Mouse (Mus musculus): ENCODE measurements around the gene Fbn1. TPM values are rescaled to one million over a fixed set of nuclear protein-coding genes. Genes with fewer than 3 reads are reported as not detected.
A peak's percentile ranks its signal among the peaks of the same experiment; 100 is the strongest.

Gene Fbn1
- polyA plus RNA-seq, 1 experiment from 2014 or later, result 20.8 TPM

DNA sequence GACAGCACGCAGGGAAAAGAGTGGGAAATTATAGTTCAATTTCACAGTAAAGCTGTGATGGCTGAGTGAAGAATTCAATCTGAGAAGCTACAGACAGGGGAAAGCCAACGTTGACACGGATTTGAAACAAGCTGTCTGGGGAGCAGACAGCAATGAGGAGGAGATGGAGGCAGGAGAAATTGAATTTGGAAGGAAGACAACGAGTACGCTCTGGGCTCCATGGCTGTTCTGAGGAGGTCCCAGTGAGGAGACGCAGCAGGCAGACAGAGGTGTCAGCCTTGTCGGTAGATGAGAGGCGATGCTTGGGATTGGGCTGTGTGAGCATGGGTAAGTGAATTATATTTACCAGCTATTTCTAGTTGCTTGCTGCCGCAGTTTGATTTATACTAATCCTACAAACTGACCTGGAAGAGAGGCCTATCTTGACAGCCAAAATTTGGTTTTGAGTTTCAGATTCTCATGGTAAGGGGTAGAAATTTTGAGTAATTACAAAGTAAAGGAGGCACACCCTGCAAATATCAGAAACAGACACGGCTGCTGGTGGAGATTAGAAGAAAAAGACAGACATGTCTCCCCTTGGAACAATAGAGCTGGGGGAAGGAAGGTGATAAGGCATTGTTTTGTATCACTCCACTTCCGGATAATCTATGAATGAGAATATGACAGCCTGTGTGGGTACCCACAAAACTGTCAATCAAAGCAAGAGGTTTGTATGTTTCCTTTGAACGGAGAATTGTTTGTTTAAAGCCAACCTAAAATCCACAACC, 7.7 kb upstream of the Fbn1 start:
- Histone ChIP-seq H3K9me3 (no peaks in the 10 kb centered on the region), H3K36me3 (no peaks in the 10 kb centered on the region), H3K27ac (no peak overlapping the region), H3K27me3 (replicated peaks) (no peaks in the 10 kb centered on the region), H3K4me1 (replicated peaks) (no peaks in the 10 kb centered on the region), H3K9ac (no peak overlapping the region), H3K4me3 (replicated peaks) (no peak overlapping the region), H3K4me2 (replicated peaks) (no peak overlapping the region)
- 66% methylated on average over 12 of the region's 12 CpGs for WGBS
- no peak for ATAC-seq

DNA sequence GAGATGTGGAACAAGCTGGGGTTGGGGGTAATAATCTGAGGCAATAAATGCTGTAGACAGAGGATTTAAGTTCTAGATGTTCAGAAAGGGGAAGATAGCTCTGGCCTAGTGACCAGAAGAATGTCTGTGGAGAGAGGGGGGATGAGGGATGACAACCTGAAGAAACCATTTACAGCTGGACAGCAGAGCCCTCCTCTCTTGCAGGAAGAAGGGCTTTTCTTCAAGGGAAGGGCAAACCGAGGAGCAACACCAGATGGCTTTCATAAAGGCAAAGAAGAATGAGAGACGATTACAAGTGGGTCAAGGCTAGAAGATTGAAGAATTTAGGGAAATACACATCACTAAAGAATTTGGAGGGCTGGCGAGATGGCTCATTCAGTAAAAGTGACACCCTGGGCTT, 6.6 kb upstream of the Fbn1 start:
- no peak for ATAC-seq
- H3K4me2 ChIP-seq (replicated peaks), result no peak overlapping the region
- 52% methylated on average over 3 of the region's 3 CpGs for WGBS

DNA sequence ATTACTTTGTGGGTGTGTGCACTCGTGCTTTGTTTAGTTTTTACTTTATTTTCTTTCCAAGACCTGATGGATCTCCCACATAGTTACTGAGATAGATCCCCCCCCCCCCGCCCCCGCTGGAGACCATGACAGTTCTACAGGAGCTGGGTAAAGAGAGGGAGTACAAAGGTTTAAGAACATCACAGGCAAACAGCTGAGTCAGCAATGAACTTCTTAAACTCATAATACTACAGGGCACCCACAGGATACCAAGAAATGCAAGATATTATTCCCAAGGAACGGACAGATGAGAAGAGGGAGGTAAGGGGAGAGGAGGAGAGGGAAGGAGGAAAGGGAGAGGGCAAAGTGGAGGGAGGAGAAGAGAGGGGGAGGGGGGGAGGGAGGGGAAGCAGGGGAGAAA, 4.8 kb upstream of the Fbn1 start:
- Histone ChIP-seq H3K4me2 (replicated peaks) (no peak overlapping the region), H3K9me3 (no peaks in the 10 kb centered on the region), H3K4me3 (replicated peaks) (no peak overlapping the region), H3K27me3 (replicated peaks) (no peaks in the 10 kb centered on the region), H3K36me3 (no peaks in the 10 kb centered on the region), H3K9ac (no peak overlapping the region), H3K4me1 (replicated peaks) (no peaks in the 10 kb centered on the region), H3K27ac (no peak overlapping the region)
- WGBS, result 76% methylated on average over 4 of the region's 4 CpGs
- no peak for ATAC-seq

More for the DNA sequence above, 6.6 kb upstream of the Fbn1 start:
- Histone ChIP-seq H3K36me3 (no peaks in the 10 kb centered on the region), H3K9me3 (no peaks in the 10 kb centered on the region), H3K4me1 (replicated peaks) (no peaks in the 10 kb centered on the region), H3K4me3 (replicated peaks) (no peak overlapping the region), H3K27ac (no peak overlapping the region), H3K27me3 (replicated peaks) (no peaks in the 10 kb centered on the region), H3K9ac (no peak overlapping the region)

DNA sequence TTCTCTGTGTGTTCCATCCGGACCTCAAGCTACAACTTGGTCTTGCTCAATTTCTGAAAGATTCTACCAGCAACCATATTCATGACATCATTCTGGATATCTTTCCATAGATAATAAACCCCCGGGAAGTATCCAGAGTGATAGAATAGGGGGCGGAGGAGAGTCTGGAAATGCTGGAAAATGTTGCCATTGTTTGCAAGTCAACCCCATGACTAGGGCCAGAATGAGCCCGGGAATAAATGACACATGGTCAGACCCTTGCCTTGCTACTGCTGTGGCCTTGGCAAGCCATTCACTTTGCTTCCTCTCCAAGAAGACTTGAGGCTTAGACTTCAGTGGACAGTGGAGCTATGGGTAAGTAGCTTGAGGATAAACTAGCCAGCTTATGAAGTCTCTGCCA, 4.1 kb upstream of the Fbn1 start:
- H3K36me3 ChIP-seq, result no peaks in the 10 kb centered on the region
- no peak for ATAC-seq

DNA sequence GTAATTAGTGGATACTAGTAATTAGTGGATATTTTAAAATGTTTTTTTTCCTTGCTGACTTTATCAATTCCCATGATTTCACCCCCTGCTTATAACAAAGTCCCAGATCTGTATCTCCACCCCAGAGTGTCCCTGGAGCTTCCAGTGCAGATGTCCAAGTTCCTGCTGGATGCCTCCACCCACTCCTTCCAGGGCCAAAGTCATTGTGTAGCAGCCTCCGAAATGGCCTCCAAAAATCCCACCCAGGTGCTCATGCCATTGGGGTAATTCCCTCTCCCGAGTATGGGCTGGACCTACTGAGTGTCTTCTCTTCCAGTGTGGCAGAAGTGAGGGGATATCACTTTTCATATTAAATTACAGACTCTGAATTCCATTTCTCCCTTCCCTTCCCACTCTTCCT, 3.0 kb upstream of the Fbn1 start:
- Histone ChIP-seq H3K27me3 (replicated peaks) (peaks cover 14% of the 10 kb centered on the region), H3K36me3 (no peaks in the 10 kb centered on the region), H3K9ac (no peak overlapping the region), H3K4me1 (replicated peaks) (peaks cover 9% of the 10 kb centered on the region; the same call in 1 of the 2 replicates), H3K4me2 (replicated peaks) (no peak overlapping the region), H3K9me3 (no peaks in the 10 kb centered on the region), H3K4me3 (replicated peaks) (no peak overlapping the region), H3K27ac (no peak overlapping the region)
- no peak for ATAC-seq
- 78% methylated on average over 2 of the region's 2 CpGs for WGBS

More for the DNA sequence above, 4.1 kb upstream of the Fbn1 start:
- Histone ChIP-seq H3K27me3 (replicated peaks) (peaks cover 4% of the 10 kb centered on the region), H3K27ac (no peak overlapping the region), H3K4me1 (replicated peaks) (peaks cover 2% of the 10 kb centered on the region; the same call in 1 of the 2 replicates), H3K4me2 (replicated peaks) (no peak overlapping the region), H3K4me3 (replicated peaks) (no peak overlapping the region), H3K9ac (no peak overlapping the region), H3K9me3 (no peaks in the 10 kb centered on the region)
- WGBS, result 81% methylated on average over 4 of the region's 4 CpGs

DNA sequence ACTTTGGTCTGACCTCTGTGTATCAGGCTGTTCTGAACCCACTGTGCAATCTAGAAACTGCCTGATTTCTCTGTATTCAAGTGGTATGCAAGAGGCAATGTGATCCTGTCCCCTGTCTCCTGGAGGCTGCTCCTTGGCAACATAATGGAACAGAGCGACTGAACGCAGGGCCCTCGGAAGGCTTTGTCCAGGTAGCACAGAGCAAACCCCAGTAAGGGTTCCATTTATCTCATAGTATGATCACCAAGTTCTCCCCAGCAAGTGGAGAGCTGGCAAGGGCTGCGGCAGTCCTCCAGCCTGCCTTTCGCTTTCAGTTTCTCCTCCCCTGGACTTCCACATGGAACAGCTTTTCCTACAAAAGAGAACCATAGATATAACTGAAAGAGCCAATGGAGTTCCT, 588 bp upstream of the Fbn1 start:
- Histone ChIP-seq H3K36me3 (no peaks in the 10 kb centered on the region), H3K9me3 (no peaks in the 10 kb centered on the region), H3K27ac (no peak overlapping the region), H3K4me1 (replicated peaks) (peaks cover 9% of the 10 kb centered on the region; the same call in 1 of the 2 replicates), H3K9ac (no peak overlapping the region), H3K27me3 (replicated peaks) (peaks cover 23% of the 10 kb centered on the region), H3K4me3 (replicated peaks) (no peak overlapping the region), H3K4me2 (replicated peaks) (no peak overlapping the region)
- 92% methylated on average over 5 of the region's 5 CpGs for WGBS
- ATAC-seq, result no peak

DNA sequence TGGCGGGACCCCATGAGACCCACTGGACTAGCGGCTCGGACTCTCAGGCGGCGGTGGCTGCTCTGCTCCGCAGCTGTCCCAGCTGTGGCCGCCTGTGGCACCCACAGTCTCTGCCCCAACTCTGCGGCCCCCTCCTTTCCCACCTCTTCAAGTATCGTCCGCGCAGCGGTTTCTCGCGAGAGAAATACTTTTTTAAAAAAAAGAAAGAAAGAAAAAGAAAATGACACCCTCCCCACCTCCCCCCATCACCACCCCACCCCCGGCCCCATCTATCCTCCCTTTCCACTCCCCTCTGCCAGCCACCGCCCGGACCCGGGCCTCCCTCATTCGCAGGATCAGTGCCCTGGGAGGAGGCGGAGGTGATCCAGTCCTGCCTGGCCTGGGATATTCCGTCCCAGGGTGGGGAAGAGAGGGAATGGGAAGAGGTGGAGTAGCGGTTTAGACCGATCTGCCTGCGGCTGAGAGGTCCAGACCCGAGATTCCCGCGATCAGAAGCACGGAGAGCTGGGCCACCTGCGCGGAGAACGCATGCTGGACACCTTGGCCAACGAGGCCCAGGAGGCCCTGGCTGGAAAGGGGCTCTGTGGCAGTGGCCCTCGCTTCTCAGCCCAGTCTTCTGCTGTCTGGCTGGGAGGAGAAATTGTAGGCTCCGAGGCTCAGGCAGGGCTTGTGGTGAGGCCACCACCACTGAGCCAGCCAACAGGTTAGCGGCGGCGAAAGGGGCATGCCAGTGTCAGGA, 1.3 kb downstream of the Fbn1 start:
- Histone ChIP-seq H3K9ac (peak overlapping the region; percentile 73), H3K4me3 (replicated peaks) (peak overlapping the region; percentile 72), H3K4me1 (replicated peaks) (peaks cover 9% of the 10 kb centered on the region; the same call in 1 of the 2 replicates), H3K36me3 (no peaks in the 10 kb centered on the region), H3K27me3 (replicated peaks) (peaks cover 23% of the 10 kb centered on the region), H3K9me3 (no peaks in the 10 kb centered on the region), H3K27ac (peak overlapping the region; percentile 92), H3K4me2 (replicated peaks) (peak overlapping the region; percentile 79)
- 2% methylated on average over 37 of the region's 37 CpGs for WGBS
- ATAC-seq, result peak; percentile 88

DNA sequence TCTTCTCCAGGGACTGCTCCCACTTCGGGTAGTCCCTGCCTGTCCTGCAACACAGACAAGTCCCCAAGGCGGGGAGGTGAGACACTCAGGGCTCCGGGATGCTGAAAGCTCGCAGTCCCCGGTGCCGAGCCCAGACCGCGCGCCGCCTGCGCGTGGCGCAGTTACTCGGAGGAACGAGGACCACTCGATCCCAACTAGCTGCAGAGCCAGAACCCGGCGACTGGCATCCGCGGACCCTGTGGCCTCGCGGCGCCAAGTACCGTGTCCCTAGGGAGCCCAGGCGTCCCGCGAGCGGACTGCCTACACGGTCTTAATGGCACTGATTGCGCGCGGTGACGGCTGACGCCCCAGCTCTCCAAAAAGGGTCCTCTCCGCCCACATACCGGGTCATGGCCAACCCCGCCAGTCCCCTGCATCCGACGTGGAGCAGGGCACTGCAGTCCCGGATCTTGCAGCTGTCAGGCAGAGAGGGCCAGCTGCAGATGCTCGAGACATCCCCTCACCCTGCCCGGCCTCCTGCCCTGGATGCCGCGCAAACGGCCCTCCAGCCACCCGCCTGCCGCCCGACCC, 2.0 kb downstream of the Fbn1 start:
- Histone ChIP-seq H3K4me1 (replicated peaks) (peaks cover 9% of the 10 kb centered on the region; the same call in 1 of the 2 replicates), H3K27ac (peak overlapping the region; percentile 92), H3K4me2 (replicated peaks) (peak overlapping the region; percentile 79), H3K9ac (peak overlapping the region; percentile 73), H3K9me3 (no peaks in the 10 kb centered on the region), H3K27me3 (replicated peaks) (peaks cover 23% of the 10 kb centered on the region), H3K36me3 (no peaks in the 10 kb centered on the region), H3K4me3 (replicated peaks) (peak overlapping the region; percentile 72)
- ATAC-seq, result peak; percentile 77
- WGBS, result under 1% methylated on average over 48 of the region's 48 CpGs

DNA sequence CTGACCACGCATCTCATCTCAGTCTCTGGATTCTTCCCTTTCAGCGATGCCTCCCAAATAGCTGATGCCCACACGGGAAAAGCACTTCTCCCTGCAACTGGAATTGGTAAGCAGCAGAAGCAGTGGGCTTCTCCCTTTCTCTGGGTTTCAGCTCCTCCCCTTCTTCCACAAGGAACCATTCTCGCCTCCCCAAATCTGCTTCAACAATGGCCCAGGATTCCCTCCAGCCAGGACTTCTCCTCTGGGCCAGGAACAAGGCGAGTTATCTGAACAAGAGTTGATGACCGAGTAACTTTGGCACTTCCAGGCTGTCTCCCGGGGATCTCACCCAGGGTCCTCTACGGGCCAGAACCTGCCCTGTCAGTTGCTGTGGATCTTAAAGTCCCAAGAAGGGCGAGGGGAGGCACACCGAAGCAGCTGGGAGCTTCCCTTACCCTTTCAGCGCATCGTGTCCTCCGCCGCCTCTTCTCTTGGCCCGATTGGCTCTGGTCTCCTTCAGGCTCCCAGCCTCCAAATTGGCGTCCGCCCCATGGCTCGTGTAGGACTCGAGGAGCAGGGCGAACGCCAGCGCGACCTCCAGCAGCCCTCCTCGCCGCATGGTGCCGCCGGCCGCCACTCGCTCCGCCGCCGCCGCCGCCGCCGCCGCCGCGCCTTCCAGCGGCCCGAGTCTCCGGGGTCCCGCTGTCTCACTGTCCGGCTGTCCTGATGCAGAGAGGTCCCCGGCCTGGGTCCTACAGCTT, 2.6 kb downstream of the Fbn1 start, which contains the start of gene Gm9913:
Gm9913 (plus strand) TSS at position 84 of the 740 bp plus-strand sequence.
- H3K4me1 ChIP-seq (replicated peaks), result peaks cover 9% of the 10 kb centered on the region; the same call in 1 of the 2 replicates
- peak within 1 kb of the TSS; percentile 72 for H3K4me3 ChIP-seq (replicated peaks)
- peaks cover 23% of the 10 kb centered on the region for H3K27me3 ChIP-seq (replicated peaks)
- H3K27ac ChIP-seq, result peak within 1 kb of the TSS; percentile 92
- H3K9ac ChIP-seq, result peak within 1 kb of the TSS; percentile 73
- 2% methylated on average over 45 of the region's 45 CpGs for WGBS
- H3K36me3 ChIP-seq, result no peaks in the 10 kb centered on the region
- ATAC-seq, result peak; percentile 24
- H3K4me2 ChIP-seq (replicated peaks), result peak within 1 kb of the TSS; percentile 79
- H3K9me3 ChIP-seq, result no peaks in the 10 kb centered on the region

DNA sequence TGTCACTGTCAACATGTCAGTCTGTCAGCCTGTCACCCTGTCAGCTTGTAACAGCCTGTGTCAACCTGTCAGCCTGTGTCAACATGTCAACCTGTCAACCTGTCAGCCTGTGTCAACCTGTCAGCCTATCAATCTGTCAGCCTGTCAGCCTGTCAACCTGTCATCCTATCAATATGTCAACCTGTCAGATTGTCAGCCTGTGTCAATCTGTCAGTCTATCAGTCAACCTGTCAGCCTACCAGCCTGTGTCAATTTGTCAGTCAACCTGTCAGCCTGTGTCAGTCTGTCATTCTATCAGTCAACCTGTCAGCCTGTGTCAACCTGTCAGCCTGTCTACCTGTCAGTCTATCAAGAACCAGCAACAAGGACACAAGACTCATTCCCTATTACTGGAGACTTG, 6.3 kb downstream of the Fbn1 start:
- ATAC-seq, result no peak
- no peak overlapping the region for H3K27ac ChIP-seq
- no peak overlapping the region for H3K4me2 ChIP-seq (replicated peaks)
- H3K9ac ChIP-seq, result no peak overlapping the region
- no peak overlapping the region for H3K4me3 ChIP-seq (replicated peaks)
- H3K4me1 ChIP-seq (replicated peaks), result 0 out of 2 replicates have a peak, but pooled peaks cover 3% of the 10 kb centered on the region
- peaks cover 16% of the 10 kb centered on the region for H3K27me3 ChIP-seq (replicated peaks)
- H3K36me3 ChIP-seq, result no peaks in the 10 kb centered on the region
- no peaks in the 10 kb centered on the region for H3K9me3 ChIP-seq

DNA sequence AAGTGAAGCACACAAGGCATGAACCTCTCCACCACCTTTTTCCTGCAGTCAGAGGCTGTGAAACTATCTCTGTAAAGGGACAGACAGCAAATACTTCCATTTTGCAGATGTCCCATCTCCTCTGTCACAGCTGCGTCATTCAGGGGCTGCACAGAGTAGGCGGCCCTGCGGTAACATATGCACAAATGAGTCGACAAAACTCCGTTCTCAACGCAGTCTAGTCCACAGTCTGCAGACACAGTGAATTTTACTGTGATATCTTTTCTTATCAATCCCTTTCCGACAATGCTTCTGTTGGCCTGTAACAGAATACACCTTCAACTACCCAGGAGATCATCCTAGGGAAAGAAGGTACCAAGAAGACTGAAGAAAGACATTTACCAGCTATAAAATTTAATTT, 9.6 kb downstream of the Fbn1 start:
- no peaks in the 10 kb centered on the region for H3K27me3 ChIP-seq (replicated peaks)
- 86% methylated on average over 7 of the region's 7 CpGs for WGBS
- H3K4me1 ChIP-seq (replicated peaks), result 0 out of 2 replicates have a peak, but pooled peaks cover 10% of the 10 kb centered on the region
- H3K4me2 ChIP-seq (replicated peaks), result no peak overlapping the region
- no peaks in the 10 kb centered on the region for H3K36me3 ChIP-seq
- H3K4me3 ChIP-seq (replicated peaks), result no peak overlapping the region
- no peak overlapping the region for H3K27ac ChIP-seq
- H3K9me3 ChIP-seq, result no peaks in the 10 kb centered on the region
- ATAC-seq, result no peak
- H3K9ac ChIP-seq, result no peak overlapping the region

DNA sequence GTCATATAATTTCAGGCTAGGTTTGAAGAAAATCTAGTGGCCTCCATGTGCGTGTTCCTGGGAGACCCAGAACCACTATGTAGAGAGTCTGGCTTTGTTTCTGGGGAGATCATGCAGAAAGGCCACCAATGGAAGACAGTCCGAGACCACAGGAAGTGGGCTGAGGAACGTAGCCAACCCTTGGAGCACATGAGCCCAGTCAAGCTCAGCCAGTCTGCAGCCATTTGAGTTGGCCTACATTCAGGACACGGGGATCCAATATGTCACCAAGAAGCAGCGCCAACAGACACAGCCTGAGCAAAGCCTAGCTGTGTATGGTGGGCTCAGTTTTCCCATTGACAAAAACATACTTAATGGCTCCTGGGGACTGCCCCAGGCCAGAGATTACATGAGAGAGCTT, 11.1 kb downstream of the Fbn1 start:
- H3K4me2 ChIP-seq (replicated peaks), result no peak overlapping the region
- no peak for ATAC-seq

More for the DNA sequence above, 11.1 kb downstream of the Fbn1 start:
- Histone ChIP-seq H3K4me1 (replicated peaks) (peaks cover 19% of the 10 kb centered on the region; the same call in 1 of the 2 replicates), H3K9me3 (no peaks in the 10 kb centered on the region), H3K4me3 (replicated peaks) (no peak overlapping the region), H3K9ac (no peak overlapping the region), H3K36me3 (no peaks in the 10 kb centered on the region), H3K27me3 (replicated peaks) (no peaks in the 10 kb centered on the region), H3K27ac (no peak overlapping the region)
- WGBS, result 87% methylated on average over 5 of the region's 5 CpGs

Data from intestine, embryonic 15.5 days (tissue).